Mouse (Mus musculus): ENCODE data around the gene Dnajb11.

Gene Dnajb11

DNA sequence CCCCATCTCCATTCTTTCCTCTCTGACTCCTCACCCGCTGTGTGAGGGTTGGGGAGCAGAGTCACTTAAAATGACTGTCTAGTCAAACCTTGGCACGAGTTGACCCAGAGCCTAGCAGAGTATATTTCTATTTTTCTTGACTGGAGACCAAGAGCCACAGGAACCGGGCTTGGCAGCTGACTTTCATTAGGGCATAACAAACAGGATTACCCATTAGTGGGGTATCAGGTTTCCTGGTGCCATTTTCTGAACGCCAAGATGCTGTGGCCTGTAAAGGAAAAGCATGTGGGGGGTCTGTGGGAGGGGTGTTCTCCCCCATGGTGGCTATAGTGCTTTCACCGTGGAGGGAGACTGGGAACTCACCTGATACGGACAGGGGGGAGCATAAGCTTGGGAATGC lies 23.3 kb downstream of the Dnajb11 start:
- DNase-seq (ENCODE audit: low read depth in 2 of 2, low spot score in 2 of 2): no peak

DNA sequence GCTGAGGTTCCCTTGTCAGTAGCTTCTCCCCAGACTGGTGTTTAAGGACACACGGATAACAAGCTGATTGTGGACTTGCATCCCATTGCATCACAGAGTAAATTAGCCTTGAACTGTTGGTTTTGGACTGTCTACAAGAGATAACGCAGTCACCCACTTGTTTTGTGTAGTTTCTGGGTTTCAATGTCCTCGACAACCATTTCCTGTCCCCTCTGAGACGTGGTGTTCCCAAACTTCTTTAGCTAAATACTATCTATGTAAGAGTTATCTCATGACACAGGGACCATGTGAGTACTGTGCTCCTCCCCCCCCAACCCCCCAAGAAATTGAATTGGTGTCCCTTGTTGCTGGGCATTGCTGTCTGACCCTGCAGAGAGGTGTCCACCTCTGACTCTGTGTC lies 23.8 kb downstream of the Dnajb11 start:
- no peak for DNase-seq (ENCODE audit: low read depth in 2 of 2, low spot score in 2 of 2)

DNA sequence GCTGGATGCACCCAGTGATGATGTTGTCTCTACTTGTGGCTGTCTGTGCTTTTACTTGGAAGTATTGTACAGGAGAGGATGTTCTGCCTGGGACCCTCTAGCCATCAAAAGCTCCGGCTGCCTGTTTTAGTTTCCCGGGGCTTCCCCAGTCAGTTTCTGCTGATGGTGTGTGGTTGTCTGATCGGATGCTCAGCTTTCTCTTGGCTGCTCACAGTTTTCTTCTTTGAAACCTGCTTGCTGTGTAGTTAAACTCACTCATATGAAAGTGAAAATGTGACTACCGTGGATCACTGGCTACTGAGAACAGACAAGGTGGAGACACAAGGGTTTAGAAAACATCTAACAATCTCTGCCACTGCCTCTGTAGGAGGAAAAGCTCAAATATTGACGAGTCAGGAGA lies 25.8 kb downstream of the Dnajb11 start:
- DNase-seq (ENCODE audit: low read depth in 2 of 2, low spot score in 2 of 2): no peak

DNA sequence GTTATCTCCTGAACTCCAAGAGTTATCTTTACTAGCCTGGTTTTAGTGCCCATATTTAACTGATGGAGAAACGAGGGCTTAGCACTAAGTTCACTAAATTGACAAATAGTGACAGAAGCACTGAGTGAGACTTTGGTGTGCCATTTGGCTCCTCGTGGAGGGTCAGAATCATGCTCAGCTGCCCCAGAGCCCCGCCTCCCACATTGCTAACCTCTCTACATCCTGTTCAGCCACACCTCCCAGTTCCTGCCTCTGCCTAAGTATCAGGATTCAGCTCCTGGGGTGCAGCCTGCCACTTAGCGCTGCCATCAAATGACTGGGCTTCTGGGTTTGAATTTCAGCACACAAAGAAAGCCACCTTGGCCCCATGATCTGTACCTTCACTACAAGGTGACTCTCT lies 27.7 kb downstream of the Dnajb11 start:
- DNase-seq (ENCODE audit: low read depth in 2 of 2, low spot score in 2 of 2): no peak

DNA sequence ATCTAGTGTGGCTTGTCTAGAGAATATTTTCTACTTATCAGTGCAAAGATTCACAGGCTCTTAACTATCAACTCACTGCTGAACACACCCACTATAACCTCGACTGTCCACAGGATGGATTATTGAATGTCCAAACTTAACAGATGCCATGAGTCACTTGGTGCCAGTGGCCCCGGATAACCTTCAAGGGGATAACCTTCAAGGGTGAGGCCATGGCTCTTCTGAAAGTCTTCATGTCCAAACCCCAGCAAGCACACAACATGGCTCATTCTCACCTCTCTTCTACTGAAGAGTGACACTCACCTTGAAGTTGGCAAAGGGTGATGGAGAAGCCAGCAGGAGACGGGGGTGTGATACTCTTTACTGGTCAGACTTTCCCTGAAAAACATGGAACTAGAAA lies 29.1 kb downstream of the Dnajb11 start:
- DNase-seq (ENCODE audit: low read depth in 2 of 2, low spot score in 2 of 2): no peak

DNA sequence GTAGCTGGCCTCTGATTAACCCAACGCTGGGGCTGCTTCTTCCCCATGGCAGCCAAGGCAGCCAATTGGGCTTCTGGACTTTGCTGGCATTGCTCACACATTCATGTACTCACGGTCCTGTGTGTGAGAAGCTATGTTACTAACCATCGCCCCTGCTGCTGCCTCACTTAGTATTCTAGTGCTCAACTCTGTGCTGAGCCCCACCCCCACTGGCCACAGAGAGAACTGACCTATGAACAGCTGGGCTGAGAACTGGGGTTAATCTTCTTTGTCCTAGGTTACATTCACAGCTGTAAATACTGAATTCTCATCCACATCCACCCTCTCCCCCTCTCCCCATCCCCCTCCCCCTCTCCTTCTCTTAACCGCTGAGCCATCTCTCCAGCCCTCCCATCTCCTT lies 31.2 kb downstream of the Dnajb11 start:
- no peak for DNase-seq (ENCODE audit: low read depth in 2 of 2, low spot score in 2 of 2)

DNA sequence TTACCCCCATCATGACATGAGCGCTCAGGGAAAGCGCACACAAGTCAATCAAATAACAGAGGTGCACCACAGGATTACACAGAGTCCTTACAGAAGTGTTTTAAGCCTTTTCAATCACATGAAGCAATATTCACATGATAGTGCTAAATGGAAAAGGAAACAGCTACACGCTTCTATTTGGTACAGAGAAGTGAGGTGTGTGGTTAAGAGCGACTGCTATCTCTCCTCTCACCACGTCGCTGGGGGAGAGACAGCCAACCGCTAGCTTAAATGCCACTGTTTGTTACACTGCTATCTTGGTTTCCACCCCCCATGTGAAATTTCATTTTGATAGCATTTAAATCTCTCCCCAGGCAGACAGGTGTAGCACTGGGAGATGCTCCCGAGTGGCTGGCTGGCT lies 32.1 kb downstream of the Dnajb11 start:
- no peak for DNase-seq (ENCODE audit: low read depth in 2 of 2, low spot score in 2 of 2)

DNA sequence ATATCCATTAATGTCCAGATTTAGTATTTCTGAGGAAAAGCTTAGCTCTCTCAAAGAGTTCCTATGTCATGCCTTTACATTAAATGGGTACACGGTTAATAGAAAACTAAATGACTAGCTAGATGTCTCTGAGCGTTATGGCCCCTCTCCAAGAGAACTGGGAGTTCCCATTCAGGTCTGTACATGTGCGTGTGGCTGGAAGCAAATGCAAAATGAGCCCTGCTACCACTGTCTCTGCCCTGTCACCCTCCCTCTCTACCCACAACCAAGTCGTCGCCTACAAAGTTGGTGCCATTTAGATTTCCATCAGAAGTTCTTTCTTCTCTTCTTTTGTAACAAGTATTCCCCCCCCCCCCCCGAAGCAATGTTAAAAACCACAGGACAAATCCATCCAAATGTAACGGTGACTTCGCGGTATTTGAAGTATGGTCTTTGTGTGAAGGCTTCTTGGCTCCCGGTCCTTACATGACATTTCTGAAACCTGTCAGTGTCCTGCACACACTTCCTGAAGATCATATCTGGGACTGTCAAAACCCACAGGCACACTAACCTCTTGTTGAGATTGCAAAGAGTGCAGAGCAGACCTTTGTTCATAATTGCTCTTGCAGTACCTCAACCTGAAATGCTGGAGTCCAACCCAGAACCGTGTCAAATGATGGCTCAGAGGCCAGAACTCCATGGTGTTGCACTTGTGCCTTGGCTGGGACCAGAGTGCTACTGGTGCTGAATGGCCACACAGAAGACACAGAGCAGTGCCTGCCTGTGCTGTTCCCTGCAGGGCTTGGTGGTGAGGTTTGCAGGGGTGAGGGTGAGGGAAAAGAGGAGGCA lies 33.3 kb downstream of the Dnajb11 start, which contains the start of gene Ahsg:
TSS of gene Ahsg (plus strand) at position 595 of the 828 bp plus-strand sequence.
- DNase-seq (ENCODE audit: low read depth in 2 of 2, low spot score in 2 of 2): no peak

DNA sequence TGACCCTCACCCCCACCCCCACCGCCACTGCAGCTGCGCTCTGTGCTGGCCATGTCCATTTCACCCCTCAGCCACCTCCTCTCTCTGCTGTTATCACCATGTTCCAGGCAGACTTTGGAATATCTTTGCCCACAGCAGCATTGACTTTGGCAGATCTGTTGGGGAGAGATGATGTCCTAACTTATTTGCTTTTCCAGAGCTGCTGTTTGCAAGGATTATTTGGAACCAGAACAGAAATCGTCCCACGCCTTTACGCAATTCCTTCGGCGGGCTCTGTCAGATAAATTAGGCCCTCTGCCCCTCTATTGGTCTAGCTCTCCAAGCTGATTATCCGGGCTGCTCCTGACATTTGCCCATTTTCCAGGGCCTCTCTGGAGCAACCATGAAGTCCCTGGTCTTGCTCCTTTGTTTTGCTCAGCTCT lies 34.1 kb downstream of the Dnajb11 start:
- DNase-seq (ENCODE audit: low read depth in 2 of 2, low spot score in 2 of 2): no peak

DNA sequence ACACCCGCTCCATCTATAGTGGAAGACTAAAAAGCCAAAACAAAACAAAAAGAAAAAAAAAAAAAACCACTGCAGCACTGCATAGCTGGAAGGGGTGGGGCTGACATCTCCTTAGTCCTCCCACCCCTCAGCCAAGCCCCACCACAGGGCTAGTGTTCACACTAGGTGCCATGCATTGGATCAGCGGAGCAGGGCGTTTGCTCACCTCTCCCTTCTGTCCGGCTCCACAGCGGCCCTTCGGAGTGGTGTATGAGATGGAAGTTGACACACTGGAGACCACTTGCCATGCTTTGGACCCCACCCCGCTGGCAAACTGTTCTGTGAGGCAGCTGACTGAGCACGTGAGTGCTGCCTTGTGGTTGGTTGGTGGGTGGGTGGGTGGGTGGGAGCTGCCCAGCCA lies 36.5 kb downstream of the Dnajb11 start:
- DNase-seq (ENCODE audit: low read depth in 2 of 2, low spot score in 2 of 2): no peak

DNA sequence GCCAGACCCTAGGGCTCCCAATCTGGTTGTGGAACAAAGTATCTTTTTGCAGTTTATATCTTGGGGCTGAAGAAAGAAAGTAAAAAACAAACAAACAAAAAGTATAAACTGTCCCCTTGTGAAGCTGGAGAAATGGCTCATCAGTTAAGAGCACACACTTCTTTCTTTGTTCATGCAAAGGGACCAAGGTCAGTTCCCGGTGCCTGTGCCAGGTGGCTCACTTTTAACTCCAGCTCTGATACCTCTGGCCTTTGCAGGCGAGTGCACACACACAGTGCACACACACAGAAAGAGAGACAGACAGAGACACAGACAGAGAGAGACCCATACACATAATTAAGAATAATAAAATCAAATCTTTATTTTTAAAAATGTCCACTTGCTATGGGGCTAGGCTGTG lies 39.0 kb downstream of the Dnajb11 start:
- no peak for DNase-seq (ENCODE audit: low read depth in 2 of 2, low spot score in 2 of 2)

DNA sequence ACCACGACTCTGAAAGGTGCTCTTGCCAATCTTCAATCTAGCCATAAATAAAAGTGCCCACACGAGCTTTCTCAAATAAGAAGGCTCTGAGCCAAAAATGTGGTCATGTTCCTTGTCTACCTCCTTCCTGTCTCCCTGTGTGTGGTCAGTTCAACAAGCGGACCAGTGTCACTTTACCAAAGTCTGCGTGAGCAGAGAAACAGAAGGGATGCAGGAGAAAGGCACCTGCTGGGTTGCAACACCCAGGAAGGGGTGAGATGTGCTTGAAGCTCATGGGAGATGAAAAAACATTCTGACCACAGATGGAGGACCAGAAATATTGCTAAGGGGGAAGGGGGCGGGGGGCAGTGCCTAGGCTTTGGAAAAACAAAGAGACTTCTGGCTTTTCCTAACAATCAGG lies 41.7 kb downstream of the Dnajb11 start:
- DNase-seq (ENCODE audit: low read depth in 2 of 2, low spot score in 2 of 2): no peak

DNA sequence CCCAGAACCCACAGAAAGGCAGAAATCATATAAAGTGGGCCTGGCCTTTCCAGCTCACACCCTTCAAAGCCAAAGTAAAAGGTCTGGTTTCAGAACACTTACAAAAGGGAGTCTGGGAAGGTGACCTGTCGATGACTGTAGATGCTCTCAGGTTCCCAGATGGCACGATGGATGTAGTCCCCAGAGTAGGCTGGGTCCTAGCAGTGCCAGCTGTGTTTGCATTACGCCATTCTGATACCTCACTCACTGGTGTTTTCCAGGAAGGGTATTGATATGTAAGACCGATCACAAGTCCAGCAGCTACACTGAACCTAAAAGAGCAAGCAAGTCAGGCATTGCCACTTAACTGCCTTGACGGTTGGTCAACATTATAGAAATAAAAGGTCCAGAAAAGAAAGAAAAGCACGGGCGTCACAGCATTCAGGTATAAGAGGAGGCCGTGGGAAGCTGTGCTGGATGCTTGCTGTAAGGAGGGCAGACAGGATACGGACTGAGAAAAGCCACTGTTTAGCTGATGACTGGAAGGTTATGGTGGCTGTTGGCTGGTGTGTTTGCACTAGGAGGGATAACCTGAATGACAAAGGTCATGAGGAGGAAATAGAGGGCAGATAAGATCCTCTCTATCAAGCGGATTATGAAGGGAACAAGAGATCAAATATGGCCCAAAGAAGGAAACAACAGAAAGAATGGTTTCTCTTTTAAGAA lies 42.4 kb downstream of the Dnajb11 start:
- no peak for DNase-seq (ENCODE audit: low read depth in 2 of 2, low spot score in 2 of 2)

DNA sequence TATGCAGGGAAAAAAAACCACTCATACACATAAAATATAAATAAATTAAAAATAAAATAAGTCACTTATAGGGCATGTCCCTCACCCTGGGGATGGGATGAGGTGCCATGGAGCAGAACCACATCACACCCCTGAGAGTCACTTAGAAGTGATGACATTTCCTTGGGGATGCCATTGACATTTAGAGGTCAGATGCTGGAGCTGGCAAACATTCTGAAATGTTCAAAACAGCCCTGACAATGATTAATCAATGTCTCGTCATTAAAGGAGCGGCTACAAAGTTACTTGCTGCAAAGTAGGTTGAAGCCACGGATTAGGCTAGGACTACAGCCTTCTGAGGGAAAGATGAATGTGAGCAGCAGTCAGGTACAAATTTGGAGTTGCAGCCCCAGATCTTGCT lies 43.7 kb downstream of the Dnajb11 start:
- no peak for DNase-seq (ENCODE audit: low read depth in 2 of 2, low spot score in 2 of 2)

DNA sequence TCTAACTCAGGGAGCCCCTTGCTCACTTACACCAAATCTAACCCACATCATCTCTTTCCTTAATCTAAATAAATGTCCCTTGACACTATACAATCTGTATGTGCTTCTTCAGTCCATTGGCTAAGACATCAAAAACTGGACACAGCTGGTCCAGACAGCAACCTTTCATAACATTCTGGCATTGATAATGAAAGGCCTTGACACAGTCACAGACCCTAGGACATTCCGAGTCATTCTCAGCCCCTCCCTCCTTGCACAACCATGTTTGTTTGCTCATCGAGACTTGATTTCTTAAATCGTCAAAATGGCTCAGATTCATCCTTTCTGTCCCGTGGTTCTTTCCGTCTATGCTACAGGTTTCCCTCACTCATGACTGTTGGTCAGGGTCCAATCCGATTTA lies 51.6 kb downstream of the Dnajb11 start:
- no peak for DNase-seq (ENCODE audit: low read depth in 2 of 2, low spot score in 2 of 2)

DNA sequence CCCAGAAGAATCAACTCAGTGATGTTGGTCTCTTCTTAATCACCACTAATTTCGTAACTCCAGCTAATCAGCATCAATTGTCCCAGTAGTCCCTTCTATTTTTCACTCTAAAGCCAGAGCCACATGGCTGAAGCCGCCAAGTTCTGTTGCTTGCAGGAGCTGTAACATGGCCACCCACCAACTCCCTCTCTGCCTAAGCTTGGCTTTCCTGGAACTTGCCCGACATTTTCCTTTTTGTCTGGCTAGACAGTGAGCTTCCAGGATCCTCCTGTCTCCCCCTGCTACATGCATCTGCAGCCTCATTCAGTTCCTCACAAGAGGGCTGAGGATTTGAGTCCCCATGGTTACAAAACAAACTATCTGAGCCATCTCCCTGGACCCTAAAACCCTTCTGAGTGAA lies 54.3 kb downstream of the Dnajb11 start:
- DNase-seq (ENCODE audit: low read depth in 2 of 2, low spot score in 2 of 2): no peak

DNA sequence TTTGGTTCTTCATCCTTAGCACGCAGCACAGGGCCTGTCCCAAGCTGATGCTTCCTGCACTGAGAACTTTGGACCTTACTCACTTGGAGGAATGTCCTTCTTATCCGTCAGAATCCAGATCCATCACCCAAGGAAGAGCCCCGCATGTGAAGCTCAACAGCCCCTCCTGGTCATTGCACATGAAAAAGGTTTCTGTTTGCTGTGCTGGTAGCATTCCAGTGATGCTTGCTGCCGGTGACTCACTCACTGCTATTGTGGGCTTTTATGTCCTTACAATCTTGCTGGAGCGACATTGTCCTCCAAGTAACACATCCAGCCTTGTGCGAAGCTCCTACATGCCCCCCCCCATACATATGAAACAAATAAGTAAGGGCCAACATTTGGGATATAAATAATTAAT lies 55.2 kb downstream of the Dnajb11 start:
- DNase-seq (ENCODE audit: low read depth in 2 of 2, low spot score in 2 of 2): no peak

DNA sequence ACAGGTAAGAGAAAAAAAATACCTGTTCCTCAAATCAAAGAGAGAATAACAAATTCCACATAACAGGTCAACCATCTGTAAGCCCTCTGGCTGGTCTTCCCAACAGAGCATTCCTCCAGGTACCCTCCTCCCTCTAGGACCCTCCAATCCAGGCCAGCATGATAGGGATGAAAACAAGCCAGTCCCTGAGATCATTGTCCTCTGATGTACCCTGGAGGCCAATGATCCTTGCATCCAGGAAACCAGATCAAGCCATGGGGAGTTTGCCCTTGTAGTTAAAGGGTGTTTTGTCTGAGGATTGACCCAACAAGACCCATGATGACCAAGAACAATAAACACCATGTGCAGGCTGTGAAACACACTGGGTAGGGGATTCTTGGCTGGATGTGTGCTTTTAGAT lies 56.6 kb downstream of the Dnajb11 start:
- DNase-seq (ENCODE audit: low read depth in 2 of 2, low spot score in 2 of 2): no peak

DNA sequence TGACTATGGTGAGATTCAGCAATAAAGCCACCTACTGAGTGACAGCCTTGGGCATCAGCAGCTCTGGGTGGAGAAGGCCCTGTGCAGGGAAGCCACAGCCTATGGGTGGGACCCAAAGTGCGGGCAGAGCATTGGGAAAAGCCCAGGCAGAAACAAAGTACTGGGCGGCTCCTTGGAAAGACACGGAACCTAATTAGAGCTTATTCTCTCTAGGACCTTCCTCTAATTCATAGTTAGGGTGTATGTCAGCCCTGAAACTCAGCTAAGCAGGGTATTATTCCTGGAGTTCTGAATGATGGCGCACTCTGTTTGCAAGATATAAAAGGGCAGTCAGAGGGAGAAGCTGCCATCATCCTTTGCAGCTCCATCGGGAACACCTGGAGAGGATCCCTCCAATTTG lies 60.4 kb downstream of the Dnajb11 start, which contains the start of gene Fetub:
TSS of gene Fetub (plus strand) at position 301 of the 400 bp plus-strand sequence.
- no peak for DNase-seq (ENCODE audit: low read depth in 2 of 2, low spot score in 2 of 2)

DNA sequence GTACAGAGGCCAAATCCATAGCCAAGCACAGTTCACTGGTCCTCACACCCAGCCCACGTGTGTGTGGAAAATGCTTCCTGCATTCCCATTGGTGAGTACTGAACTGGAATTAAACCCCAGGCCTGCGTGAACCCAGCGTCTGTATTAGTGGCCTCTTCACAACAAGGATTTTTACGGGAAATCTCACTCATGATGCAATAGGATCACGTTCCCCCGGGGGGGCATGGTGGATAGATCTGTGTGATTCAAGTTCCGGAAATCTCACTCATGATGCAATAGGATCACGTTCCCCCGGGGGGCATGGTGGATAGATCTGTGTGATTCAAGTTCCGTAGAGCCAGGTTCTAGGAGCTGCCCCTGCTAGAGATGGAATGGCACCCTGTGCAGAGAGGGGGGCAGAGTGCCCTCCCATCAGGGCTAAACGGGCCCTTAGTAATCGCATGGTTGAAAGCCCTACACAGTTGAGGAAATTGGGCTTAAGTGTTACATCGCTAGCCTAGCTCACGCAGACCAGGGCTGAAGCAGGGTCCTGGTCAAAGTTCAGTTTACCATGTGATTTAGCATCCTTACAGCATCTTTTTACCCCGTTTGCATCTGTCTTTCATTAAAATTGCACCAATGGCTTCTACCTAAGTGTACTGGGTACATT lies 61.1 kb downstream of the Dnajb11 start:
- no peak for DNase-seq (ENCODE audit: low read depth in 2 of 2, low spot score in 2 of 2)

DNA sequence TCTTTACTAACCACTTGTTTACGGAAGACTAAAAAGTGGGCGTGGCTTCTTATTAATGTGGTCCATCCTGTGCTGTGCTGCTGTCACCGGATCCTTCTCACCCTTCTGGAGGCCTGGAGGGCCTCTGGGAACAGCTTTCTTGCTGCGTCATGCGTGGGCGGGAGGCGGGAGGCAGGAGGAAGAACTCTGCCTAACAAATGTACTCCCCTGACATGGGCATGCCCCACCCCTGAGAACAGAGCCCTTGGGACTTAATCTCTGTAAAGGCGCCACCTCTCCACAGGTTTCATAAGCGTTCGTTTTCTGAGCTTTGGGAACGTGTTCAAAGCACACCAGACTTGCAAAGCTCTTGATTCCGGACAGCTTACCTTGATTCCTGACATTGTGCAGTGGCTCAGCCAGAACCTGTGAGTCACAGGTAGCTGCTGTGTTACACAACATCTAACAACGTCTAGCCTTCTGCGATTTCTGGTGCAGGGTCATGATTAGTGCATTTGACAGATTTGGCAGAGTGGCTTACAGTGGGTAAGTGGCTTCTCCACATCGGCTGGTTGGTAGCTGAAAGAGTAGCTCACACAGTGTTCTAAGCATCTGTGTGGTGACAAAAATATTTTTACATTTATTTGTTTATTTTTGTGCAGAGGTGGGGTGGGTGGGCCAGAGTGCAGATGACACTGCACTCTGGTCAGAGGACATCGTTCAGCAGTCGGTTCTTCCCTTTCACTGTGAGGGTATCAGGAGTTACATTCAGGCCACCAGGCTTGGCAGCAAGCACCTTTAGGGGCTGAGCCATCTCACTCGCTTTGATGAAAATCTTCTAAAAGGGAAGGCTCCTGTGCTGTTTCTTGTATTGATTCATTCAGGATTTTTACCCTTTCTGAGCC lies 62.6 kb downstream of the Dnajb11 start:
- DNase-seq (ENCODE audit: low read depth in 2 of 2, low spot score in 2 of 2): no peak
